Mouse (Mus musculus) common myeloid progenitor, adult 5-6 weeks (primary cell): ENCODE results near the gene Lsp1. TPM values are rescaled to one million over a fixed set of nuclear protein-coding genes. Genes with fewer than 3 reads are reported as not detected.
A peak's percentile ranks its signal among the peaks of the same experiment; 100 is the strongest.

Experiments
- ATAC-seq: replicated peaks from 2 replicates; pipeline ENCODE4 v1.8.0; 2016; ENCODE audit warnings: low read depth, mild to moderate bottlenecking, moderate TSS enrichment, inconsistent platforms; ENCODE audit not compliant: poor library complexity, severe bottlenecking
- total RNA-seq: library from RNA; stranded (forward); fragments of 200-1000, 187-1606 nt; gene quantifications from 2 replicates; pipeline ENCODE4 v1.2.3, GENCODE M21; 2017

The Lsp1 gene
- total RNA-seq, 1 experiment from 2014 or later = 108 TPM

DNA sequence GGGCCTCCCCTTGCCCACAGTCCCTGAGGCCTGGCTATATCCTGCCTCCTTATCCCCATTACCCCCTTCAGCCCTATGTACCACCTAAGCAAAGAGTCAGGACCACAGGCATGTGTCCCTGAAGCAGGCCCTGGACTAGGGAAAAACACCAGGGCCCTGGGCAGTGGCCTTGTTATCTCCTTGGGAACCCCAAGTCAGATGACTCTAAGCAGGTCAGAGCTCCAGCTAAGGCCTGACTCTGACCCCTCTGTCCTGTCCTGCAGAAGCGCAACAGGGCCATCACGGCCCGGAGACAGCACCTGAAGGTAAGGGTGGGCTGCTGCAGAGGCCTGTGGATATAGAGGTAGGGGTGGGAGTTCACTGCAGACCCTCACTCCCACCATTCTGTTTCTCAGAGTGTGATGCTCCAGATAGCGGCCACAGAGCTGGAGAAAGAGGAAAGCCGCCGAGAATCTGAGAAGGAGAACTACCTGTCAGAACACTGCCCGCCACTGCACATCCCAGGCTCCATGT lies 17.6 kb upstream of the Lsp1 start:
- ATAC-seq = no peak

DNA sequence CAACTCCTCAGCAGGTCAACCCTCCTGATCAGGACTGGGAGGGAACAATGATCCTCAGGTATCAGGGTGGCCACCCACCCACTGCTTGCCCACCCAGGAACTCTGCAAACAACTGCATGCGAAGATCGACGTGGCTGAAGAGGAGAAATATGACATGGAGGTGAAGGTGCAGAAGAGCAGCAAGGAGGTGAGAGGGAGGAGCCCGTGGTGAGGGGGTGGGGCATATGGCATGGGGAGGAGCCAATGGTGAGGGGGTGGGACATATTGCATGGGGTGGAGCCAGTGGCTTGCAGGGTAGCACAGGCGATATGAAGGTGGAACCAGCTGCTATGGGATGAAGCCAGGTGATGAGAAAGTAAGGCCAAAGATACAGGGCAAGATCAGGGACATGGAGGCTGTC lies 17.1 kb upstream of the Lsp1 start:
- ATAC-seq = no peak

DNA sequence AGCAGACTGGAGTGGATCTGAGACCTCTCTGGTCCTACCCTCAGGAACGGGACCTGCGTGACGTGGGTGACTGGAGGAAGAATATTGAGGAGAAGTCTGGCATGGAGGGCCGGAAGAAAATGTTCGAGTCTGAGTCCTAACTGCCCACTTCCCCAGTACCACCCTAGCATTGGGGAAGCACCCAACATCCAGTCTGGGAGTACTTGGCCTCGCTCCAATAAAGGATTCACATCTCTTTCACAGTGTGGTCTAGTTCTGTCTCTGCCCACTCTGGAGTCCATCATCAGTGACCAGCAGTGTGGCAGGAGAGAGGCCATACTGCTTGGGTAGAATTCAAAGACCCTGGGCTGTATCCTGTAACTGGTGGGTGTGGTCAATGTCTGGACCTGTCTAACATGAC lies 16.4 kb upstream of the Lsp1 start:
- ATAC-seq = no peak

DNA sequence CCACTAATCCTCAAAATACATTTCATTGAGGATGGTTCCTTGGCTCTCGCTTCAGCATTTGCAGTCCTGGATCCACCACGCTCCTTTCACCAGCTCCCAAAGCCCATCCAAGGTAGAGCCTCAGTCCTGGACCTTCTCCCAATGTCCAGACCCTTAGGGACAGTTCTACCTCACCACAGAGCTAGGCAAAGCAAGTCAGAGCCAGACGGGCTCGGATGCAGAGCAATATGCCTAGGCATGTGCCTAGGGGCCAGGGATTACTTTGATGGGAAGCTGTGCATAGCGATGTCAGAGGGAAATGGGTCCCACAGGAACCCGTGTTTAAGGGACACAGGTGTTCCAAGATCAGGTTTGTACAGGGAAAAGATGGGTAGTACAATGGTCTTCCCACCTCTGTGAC lies 15.3 kb upstream of the Lsp1 start:
- no peak for ATAC-seq

- ATAC-seq = no peak
Measured at GRCm38 (mm10) chr7:142446264-142446663, 14.3 kb upstream of the Lsp1 start.

GRCm38 (mm10) chr7:142449038-142449617 lies 11.5 kb upstream of the Lsp1 start:
- ATAC-seq = peak; percentile 69

- ATAC-seq = no peak
Measured at GRCm38 (mm10) chr7:142454706-142455105, 5.9 kb upstream of the Lsp1 start.

DNA sequence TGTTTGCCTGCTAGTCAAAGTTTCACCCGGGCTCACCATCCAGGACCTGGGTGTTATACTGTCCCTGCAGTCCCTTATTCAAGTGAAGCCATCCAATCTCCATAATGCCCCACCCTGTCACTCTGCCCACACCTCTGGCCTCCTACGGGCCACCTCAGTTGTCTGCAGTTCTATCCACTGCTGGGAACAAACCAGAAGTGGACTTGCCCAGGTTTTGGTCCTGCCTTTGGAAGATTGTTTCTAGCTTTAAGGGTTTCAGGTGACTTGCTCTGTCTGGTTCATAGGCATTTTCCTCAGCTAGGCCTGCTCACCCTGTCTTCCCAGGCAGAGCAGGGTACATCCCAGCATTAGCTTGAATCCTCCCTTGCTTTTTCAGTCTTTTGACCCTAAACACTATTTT lies 5.4 kb upstream of the Lsp1 start:
- ATAC-seq = no peak

GRCm38 (mm10) chr7:142456806-142457205 lies 3.8 kb upstream of the Lsp1 start:
- ATAC-seq = no peak

DNA sequence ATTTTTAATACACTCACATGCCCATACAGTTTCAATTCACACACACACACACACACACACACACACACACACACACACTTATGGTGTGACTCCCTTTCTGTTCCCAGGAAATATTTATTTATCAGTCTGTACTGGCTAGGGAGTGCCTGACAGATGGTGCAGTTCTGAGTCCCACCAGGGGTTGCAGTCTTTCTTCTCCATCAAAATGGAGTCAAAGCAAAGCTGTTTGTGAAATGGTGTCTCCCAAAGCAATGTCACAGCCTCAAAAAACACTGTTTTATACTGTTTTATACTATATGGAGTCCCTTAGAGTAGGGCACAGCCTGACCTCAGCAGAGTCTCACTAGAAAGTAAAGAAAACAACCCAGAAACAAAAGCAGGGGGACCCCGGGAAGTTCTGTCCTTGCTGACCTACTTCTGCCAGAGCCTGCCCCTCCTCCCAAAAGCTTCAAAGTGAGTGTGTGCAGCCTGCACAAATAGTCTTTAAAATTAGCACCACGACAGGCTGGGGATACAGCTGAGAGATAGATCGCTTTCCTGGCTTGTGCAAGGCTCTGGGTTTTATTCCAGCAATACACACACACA lies 3.3 kb upstream of the Lsp1 start:
- ATAC-seq = no peak

DNA sequence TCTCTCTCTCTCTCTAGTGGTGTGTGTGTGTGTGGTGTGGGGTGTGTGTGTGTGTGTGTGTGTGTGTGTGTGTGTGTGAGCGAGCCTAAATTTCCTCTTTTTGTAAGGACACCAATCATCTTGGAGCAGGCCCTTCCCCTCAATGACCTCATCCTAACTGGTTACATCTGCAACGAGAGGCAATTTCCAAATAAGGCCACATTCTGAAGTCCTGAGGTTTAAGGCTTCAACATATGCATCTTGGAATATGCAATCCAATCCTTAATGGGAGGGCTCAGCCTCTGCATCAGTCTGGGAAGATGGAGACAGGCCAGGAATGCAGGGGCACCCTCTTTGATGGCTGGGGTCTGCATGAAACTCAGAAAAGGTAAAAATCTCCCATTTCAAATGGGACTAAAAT lies 2.6 kb upstream of the Lsp1 start:
- peak; percentile 50 for ATAC-seq

DNA sequence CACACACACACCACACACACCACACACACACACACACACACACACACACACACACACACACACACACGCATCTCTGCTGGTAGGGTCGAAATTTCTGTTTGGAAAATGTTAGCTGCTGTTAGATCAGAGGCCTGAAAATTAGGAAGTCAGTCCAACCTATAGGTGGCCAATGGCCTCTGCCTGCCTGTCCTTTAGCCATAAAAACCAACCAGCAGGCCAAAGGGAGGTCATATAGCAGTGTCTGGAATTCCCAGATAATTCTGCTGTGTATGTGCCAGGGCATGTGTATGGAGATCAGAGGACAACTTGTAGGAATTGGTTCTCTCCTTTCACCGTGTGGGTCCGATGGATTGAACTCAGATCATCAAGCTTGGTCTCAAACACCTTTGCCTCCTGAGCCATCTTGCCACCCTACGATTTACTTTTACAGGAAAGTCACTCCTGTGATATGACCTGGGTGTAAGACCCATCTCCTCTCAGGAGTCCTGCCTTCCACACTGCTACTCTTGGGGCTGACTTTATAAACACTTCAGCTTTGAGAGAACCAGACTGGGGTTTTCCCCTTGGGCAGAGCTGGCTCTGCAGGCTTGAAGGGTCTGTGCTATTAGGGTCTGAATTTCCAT lies 1.8 kb upstream of the Lsp1 start:
- ATAC-seq = no peak

GRCm38 (mm10) chr7:142459299-142459691 lies 1.3 kb upstream of the Lsp1 start:
- ATAC-seq = no peak

GRCm38 (mm10) chr7:142461446-142461845 lies 837 bp downstream of the Lsp1 start:
- ATAC-seq = peak; percentile 15; the same call in 1 of the 2 replicates

DNA sequence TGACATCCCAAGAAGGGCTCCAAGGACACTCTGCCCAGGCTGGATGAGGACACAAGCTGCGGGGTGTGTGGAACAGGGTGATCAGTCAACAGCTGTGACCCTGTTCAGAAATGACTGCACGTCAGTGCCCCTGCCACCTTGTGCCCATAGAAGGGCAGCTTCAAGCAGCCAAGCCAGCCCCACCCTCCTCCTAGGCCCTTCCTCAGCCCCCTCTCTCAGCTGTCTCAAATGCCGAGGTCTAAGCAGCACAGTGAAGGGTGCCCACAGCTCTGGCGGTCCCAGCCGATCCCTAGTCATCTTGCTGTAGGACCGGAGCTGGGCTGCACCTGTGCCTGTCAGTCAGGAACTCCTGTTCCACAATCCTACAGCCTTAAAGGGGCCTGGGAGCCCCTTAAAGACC lies 1.6 kb downstream of the Lsp1 start:
- ATAC-seq = no peak

- no peak; the same call in 1 of the 2 replicates for ATAC-seq
Measured at GRCm38 (mm10) chr7:142462594-142463078, 2.0 kb downstream of the Lsp1 start.

- ATAC-seq = peak; percentile 52
Measured at GRCm38 (mm10) chr7:142470171-142470691, 9.6 kb downstream of the Lsp1 start.

DNA sequence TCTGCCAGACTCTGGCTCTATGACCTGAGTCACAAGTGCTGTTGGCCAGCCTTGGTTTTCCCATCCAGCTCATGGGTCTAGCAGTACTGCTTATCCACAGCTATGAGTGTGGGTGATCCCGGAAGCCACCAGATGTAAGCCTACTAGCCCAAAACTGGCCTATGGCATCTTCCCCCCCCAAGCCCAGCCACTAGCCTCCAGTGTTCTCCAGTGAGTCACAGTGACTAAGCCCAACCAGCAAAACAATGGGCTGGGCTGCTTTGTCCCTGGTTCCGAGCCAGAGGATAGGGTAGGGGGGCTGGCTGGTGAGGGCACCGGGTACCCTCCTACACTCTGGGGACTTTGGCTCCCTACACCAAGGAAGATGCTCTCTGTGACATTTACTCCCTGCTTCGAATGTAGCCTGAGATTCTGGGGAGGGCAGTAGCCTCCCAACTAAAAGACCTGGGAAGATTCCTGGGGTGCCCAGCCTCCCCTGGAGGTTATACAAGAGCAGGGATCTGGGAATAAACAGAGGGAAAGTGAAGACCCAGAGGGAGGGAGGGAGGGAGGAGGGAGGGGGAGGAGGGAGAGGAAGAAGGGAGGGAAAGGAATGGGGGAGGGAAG lies 10.3 kb downstream of the Lsp1 start:
- peak; percentile 21; the same call in 1 of the 2 replicates for ATAC-seq

DNA sequence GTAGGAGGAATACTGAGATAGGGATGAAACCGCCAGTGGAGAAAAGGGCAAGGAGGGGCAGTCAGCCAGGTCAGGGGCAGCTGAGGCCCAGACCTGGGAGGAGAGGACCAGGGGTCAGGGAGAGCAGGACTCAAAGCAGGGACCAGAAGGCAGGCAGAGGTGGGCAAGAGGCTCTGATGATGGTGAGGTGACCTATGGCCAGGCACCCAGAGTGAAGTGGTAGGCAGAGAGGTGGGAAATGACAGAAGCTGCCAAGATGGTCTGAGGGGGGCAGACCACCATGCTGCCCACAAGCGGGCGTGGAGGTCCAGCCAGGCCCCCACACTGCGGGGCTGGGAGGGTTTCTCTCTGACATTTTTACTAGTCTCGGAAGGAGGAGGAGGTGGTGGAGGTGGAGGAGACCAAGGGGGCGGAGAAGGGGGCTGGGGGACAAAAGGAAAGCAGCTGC lies 10.8 kb downstream of the Lsp1 start:
- no peak for ATAC-seq

GRCm38 (mm10) chr7:142471884-142472570 lies 11.4 kb downstream of the Lsp1 start:
- ATAC-seq = peak; percentile 67
